Mouse (Mus musculus): ENCODE results near the gene Rnase9.
"Not testable (repeated sequence)": the region's sequence is repeated elsewhere in the genome, so short reads cannot be mapped to it uniquely, and the experiment has no call there.

The Rnase9 gene

DNA sequence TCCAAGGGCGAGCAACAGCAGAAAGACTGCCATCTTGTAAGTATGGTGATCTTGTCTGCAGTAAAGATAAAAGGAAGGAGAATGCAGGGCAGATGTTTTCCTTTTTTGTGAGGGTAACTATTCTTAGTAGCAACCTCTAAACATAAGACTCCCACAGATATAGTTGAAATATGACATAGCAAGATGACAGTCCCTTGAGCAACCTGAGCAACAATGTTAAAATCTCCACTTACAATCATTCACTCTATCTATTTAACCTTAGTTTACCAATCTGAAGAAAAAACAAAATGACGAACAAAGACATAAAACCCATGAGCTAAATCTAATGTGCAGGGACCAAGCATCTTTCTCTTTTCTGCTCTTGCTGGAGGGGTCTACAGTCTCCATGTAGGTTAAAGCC is 8.4 kb upstream of the Rnase9 start, which contains the start of gene Rnase11:
Gene Rnase11 (minus strand): TSS at position 101 of the 400 bp plus-strand sequence.
- no peak for DNase-seq (ENCODE audit: low spot score)

DNA sequence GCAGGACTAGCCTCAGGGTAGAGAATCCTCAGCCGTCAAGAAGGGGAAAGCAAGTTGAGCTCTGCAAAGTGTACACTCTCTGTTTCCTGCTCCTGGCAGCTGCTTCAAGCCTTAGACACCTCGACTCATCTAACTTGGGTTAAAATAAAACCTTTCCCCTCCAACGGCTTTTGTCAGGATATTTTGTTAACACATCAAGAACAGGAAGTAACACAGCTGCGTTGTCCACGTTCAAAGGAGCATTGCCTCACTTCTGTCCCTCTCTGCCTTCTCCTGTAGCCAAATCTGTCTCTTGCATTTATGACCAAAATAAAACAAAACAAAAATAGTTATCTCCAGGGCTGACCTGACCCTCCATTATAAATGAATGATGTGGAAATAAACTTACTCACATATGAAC is 6.2 kb upstream of the Rnase9 start:
- DNase-seq (ENCODE audit: low spot score): no peak

DNA sequence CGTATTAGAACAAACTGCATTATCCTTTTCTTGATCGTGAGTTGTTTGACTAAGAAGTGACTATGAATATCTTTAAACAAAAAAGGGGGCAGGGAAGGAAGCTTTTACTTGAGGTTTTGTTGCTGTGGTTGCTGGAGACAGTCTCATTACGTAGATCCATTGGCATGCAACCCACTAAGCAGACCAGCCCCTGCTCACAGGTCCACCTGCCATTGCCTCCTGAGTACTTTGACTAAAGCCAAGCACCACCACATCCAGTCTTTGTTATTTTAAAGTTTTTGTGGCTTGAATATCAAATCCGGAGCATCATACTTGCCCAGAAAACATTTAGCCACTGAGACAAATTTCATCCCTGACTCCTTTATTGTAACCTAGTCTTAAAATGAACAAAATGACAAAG is 5.5 kb downstream of the Rnase9 start:
- no peak for DNase-seq (ENCODE audit: low spot score)

DNA sequence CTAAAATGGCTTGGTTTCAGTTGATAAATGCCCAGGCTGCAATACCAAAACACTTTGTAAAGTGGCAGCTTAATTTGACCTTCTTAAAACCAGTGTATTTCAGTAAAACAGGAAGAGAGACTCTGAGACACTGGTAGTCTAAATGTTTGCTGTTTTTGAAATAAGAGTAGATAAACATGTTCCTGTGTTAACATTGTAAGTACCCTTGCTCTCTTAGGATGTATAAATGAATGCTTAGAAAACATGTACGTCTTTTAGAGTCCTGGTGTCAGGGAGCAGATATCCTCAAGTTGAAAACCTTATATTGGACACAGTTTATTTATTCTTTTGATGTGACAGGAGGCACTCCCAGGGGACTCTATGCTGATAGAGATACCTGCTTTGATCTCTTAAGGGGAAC is 6.5 kb downstream of the Rnase9 start:
- no peak for DNase-seq (ENCODE audit: low spot score)

DNA sequence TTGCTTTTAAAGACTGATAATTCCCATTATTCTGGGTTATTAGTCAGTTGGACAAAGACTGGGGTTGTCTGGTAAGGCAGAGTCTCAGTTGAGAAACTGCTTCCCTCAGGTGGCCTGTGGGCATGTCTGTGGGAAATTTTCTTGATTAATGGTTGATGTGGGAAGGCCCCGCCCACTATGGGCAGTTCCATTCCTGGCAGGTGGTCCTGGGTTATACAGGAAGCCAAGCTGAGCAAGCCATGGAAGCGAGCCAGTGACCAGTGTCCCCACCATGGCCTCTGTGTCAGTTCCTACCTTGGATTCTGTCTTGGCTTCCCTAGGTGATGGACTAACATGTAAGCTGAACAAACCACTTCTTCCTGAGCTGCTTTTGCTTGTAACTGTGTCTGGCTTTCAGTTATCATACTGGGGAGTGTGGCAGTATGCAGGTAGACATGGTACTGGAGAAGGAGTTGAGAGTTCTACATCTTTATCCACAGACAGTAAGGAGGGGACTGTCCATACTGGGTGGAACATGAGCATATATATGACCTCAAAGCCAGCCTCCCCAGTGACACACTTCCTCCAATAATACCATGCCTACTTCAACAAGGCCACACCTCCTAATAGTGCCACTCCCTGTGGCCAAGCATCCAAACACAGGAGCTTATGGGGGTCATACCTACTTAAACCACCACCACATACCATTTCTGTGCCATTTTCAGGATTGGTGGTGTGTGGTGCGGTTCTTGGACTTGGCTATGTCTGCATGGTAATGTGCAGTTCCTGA is 14.1 kb downstream of the Rnase9 start:
- DNase-seq (ENCODE audit: low spot score): no peak

DNA sequence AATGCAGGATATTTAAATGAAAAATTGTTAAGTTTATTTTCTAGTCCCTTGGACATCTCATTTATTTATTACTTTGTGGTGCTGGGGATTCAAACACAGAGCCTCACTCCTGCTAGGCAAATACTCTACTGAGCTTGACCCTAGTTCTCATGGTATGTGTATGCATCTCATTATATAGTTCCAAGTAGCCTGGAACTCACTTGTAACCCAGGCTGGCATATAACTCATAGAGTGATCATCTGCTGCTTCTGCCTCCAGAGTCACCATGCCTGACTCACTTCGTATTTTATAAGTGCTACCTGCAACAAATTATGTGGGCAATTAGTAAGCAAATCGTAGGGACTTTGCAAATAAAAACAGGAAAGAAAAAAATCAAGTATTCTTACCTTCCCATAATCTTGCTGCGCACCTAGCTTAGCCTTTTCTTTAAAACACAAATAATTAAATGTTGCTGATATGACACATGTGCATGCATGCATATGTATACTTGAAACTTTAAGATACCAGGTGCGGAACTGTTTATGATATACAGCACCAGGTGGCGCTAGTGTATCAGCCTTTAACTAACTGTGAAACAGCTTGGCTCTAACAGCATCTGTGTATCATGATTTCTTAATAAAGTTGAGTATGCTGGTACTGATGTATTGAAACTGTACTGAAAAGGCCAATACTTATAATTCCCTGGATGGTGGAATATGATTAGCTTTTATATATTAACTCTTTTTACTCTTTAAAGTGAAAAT is 15.1 kb downstream of the Rnase9 start:
- DNase-seq (ENCODE audit: low spot score): no peak

DNA sequence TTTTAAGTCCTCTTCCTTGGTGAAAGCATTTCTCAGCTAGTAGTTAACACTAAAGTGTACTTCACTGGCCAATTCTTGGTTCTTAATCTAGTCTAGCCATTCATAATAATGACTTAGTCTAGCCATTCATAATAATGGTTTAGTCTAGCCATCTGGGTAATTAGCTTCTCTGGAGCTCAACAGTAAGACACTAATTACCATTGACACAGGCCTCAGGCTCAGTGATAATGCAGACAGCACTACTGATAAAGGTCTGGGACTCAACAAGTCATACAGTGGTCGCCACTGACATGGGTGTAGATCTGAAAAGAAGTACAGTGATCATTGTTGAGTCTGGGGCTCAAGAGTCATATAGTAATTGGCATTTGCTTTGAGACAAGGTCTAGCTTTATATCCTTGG is 16.8 kb downstream of the Rnase9 start:
- no peak for DNase-seq (ENCODE audit: low spot score)

DNA sequence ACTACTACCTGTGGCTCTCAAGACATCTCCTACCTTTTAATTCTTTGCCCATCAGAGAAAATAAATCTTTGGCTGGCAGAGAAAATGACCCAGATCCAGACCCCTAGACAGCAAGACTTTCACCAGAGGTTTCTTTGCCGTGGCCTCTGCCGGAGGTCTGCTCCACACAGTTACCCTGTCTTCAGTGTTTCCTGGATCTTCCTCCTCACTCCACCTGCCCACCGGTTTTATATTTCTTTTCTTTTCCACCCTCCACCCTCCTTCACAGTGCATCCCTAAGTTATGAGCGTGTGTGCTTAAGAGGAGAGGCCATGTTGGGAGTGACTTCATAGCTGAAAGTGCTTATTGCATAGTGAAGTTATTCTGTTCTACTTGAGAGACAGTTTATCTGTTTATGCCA is 18.2 kb downstream of the Rnase9 start:
- DNase-seq (ENCODE audit: low spot score): no peak

DNA sequence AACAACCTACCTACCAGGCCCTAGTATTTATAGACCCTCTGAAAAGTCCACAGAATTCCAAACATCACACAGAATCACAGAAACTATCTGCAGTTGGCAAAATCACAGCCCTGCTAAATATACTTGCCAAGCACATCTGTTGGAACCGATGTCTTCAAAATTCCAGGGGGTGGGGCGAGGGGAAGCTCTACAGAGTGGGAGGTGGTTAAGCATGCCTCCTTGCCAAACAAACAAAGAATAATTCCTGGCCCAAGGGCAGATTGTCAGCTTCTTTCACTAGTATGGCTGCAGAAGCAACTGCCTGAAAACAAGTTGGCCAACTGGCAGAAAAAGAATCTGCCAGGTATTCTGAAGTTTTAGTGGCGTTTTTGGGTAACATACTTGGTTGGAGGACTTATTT is 24.4 kb downstream of the Rnase9 start:
- DNase-seq (ENCODE audit: low spot score): no peak

DNA sequence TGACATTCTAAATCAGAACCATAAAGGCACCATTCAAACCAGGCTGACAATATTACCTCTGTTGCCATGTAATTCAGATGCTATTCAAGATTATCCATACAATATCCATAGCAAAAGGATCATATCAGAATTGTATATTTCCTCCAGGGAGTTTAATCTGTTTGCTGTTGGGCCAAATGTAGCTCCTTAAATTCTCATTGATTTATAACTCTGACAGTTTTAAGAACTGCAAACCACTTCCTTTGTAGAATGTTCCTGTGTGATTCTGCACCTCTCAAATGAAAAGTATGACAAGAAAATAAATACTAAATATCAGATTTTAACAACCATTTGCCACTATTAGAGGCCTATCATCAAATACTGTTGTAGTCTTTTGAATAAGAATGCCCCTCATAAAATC is 25.9 kb downstream of the Rnase9 start:
- no peak for DNase-seq (ENCODE audit: low spot score)

DNA sequence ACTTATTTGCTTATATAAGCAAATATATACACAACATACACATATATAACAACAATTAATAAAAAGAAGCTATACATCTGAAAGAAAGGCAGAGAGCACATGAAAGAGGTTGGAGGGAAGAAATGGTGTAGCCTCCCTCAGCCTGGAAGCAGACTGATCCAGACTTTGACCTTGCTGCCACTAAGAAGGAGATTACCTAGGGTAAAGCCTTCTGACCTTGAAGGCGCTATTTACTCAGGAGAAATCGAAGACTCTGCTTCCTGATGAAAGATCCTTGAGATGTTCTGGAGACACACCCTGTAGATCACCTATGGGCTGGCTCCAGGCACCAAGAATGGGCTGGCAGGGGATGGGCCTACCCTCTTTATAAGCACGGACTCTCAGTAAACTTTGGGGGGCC is 26.9 kb downstream of the Rnase9 start:
- DNase-seq (ENCODE audit: low spot score): not testable (repeated sequence)

DNA sequence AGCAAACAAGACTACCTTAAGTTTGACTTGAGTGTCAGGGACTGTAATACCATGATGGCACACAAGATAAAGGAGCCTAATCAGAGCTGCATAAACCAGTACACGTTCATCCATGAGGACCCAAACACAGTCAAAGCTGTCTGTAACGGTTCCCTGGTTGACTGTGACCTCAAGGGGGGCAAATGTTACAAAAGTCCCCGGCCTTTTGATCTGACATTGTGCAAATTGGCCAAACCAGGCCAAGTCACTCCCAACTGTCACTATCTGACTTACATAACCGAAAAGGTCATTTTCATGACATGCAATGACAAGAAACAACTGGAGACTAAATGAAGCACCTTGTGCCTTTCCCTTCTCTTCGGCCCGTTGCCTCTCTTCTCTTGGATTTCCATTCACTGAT is 32.1 kb downstream of the Rnase9 start:
- no peak for DNase-seq (ENCODE audit: low spot score)

DNA sequence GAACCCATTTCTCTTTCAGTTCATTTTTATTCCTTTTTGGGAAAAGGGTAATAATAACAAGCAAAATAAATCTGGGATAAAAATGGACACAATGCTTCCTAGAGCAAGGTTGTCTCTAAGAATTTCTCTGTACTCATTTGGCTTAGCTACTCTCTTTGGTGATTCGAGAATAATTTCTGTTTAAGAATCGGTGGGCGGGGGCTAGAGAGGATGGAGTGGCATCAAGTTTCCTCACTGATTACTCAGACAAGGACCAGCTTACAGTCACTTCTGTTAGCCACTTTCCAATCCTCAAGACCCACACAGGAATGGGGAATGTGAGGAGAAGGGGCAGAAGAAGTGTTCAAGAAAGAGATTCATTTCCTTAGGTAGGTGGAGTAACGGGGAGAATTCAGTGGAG is 32.9 kb downstream of the Rnase9 start:
- DNase-seq (ENCODE audit: low spot score): no peak

DNA sequence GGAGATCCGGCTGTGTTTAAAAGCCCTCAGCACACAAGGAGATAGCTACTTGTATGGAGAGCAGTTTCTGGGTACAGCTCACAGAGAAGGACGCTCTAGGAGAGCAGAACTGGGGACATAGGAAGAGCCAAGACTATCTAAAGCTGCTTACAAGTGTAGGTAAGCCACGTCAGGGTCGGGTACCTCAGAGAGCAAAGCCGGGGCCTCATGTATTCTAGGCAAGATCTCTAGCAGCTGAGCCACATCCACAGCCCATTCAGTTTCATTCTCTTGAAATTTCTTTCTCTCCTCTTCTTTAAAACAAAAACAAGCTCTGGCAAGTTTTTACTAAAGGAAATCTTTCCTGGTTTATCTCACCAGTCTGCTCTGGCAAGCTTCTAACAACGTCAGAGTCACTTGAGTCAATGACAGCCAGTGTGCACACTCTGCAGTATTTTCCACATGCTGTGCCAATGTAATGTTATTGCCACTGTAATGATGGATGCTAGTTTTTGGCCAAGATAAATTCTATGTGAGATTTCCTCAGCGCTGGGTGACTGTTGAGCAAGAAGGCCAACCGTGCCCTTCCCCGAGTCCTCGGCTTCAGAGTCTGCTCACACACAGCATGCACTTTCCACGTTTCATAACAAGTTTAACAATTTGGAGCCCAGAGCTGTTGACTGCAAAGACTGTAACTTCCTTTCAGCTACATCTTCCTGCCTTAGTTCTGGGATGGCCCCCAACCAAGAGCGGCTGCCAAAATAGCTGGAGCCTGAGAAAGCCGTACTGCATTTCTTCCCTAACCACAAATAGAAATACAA is 33.6 kb downstream of the Rnase9 start:
- DNase-seq (ENCODE audit: low spot score): no peak

DNA sequence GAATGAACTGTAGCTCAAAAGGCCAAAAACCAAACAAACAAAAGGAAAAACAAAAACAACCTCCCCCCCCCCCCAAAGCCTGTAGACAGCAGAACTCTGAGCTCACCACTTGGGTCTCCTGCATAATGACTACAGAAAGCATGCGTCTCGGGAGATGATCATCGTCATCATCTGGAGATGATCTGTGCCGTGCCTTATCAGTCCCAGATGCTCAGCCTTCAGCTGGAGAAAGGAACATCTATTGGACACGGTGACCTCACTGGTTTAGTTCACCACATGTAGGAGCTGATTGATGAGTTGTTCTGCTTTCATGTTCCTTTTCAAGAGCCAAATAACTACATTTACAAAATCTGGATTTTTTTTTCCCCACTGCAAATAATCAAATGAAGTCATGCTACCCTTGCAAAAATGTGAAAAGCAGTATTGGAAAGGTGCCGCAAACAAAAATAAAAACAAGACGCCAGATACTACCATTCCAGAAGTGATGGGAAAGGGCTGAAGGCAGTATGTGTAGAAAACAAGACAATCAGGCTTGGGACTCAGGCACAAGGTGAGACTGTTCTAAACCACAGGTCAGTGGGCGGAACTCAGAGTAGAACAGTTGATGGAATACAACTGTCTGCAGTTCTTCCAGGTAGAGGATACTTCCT is 34.4 kb downstream of the Rnase9 start, which contains the start of gene Rnase10:
Gene Rnase10 (plus strand): TSS at position 600 of the 650 bp plus-strand sequence.
- DNase-seq (ENCODE audit: low spot score): no peak

DNA sequence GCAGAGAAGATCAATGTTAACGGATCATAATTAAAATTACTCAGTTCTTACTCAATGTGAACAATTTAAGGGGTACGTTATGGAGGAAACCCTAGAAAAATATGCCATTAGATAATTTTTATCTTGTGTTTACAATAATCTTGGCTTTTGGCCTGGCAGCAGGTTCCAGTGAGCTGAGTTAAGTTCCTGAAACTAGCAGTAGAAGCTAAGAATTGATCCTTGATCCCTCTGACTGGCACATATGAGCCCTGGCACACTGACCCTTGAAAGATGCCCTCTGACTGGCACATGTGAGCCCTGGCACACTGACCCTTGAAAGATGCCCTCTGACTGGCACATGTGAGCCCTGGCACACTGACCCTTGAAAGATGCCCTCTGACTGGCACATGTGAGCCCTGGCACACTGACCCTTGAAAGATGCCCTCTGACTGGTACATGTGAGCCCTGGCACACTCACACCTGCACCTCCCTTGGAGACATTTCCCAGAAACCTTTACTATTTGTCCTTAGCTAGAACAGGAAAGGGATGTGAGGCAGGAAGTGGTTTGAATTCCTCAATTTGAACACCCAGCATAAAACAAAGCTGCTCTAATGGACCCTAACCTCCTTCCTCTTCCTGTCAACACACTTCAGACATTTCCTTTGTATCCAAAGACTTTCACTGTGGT is 43.5 kb downstream of the Rnase9 start:
- no peak for DNase-seq (ENCODE audit: low spot score)

DNA sequence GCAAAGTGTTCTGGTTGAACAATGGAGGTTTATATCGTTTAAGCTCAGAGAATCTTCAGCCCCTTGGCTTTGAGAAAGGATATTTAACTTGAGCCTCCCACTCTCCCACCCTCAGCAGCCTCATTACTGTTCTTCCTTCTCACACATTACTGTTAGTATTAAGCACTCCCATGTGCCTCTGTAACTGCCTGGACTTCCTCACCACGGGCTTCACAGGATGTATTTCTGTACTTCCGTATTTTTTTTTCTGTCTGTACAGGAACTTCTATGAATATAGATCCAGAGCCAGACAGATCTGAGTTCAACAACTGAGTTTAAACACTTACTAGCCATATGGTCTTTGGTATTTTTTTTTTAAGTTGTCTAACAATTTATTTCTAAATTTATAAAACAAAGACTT is 44.6 kb downstream of the Rnase9 start:
- no peak for DNase-seq (ENCODE audit: low spot score)

DNA sequence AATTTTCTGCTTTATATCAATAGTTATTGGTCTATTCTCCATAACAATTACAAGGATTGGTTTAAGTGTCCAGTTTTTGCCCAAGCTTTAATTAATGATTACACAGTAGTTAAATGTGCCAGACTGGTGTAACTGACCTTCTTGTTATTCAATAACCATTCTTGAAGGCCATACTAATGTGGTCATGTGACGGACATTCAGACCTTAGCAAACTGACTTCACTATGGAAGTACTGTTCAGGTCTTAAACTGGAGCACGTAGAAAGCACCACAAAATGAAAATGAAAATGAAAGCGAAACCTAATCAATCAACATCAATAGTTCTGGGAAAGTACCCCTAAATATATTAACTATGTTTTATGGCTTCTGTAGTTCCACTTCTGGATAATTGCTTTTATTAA is 50.6 kb downstream of the Rnase9 start:
- no peak for DNase-seq (ENCODE audit: low spot score)

Measured in urinary bladder, postnatal 10 days (tissue).